ENCODE assay signal across 27 mouse cellular contexts in the genomic region with DNA sequence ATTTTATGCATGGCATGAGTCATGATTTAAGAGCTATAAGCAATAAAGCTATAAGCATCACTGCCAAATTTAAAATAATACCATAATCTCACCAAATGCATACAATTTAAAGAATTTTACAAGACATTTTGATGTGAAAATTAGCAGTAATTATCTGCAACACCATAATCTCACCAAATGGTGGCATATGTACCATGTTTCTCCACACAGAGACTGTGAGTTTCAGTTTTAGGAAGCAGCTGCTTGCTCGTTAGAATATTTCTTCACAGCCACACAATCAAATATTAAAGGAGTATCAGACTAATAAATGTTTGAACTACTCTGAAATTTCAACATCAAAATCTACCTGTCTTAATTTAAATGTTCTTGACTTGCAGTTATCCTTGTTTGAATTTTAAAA.
A peak's percentile ranks its signal among the peaks of the same experiment; 100 is the strongest.
DNase-seq lines count a peak whose midpoint lies in the region; ATAC-seq and TF ChIP-seq lines count a peak whose summit lies in the region.
"Had no signal": no experiment of that assay in that cellular context is flagged by ENCODE, and none has a peak within 500 bp of the region (broad histone marks: within the 10 kb centered on the region; RNA-seq: fewer than 3 reads in every experiment).

No protein-coding gene starts in this region.

- peak; percentile 63 for TF ChIP-seq CTCF in hindbrain, postnatal 0 days (IDR thresholded peaks at IDR 0.05; ENCODE audit: low read depth)
- TF ChIP-seq CTCF in stomach, postnatal 0 days (IDR thresholded peaks at IDR 0.05; ENCODE audit: low read depth) = peak; percentile 44

- WGBS in forebrain, embryonic 13.5 days = 41% methylated on average over 1 of the region's 1 CpGs
- WGBS in forebrain, embryonic 15.5 days = 19% methylated on average over 1 of the region's 1 CpGs
- WGBS in hindbrain, postnatal 0 days = 17% methylated on average over 1 of the region's 1 CpGs
- 70% methylated on average over 1 of the region's 1 CpGs for WGBS in hindbrain, embryonic 12.5 days
- WGBS in midbrain, embryonic 14.5 days = 52% methylated on average over 1 of the region's 1 CpGs
- WGBS in midbrain, embryonic 11.5 days = 75% methylated on average over 1 of the region's 1 CpGs
- 33% methylated on average over 1 of the region's 1 CpGs for WGBS in stomach, postnatal 0 days

- H3K4me2 ChIP-seq in forebrain, embryonic 13.5 days = no peak overlapping the region
- no peak overlapping the region for H3K4me2 ChIP-seq in forebrain, embryonic 15.5 days (replicated peaks)
- H3K4me2 ChIP-seq in hindbrain, postnatal 0 days (ENCODE audit: low read depth, low read length) = no peak overlapping the region
- no peak overlapping the region for H3K4me2 ChIP-seq in hindbrain, embryonic 12.5 days (replicated peaks)
- H3K4me2 ChIP-seq in midbrain, embryonic 14.5 days (ENCODE audit: low read length) = no peak overlapping the region
- no peak overlapping the region for H3K4me2 ChIP-seq in midbrain, embryonic 11.5 days
- H3K4me2 ChIP-seq in stomach, postnatal 0 days (replicated peaks; ENCODE audit: low read depth) = no peak overlapping the region
- H3K4me2 ChIP-seq: limb, embryonic 12.5 days; liver, embryonic 15.5 days; lung, embryonic 14.5 days; neural tube, embryonic 13.5 days had no signal

- DNase-seq in hindbrain, postnatal 0 days (ENCODE audit: low spot score) = peak; percentile 67
- DNase-seq in midbrain, embryonic 14.5 days = peak; percentile 54
- no peak for DNase-seq in midbrain, embryonic 11.5 days (ENCODE audit: low spot score, missing footprints)
- DNase-seq in stomach, postnatal 0 days (ENCODE audit: low spot score) = no peak
- no peak for DNase-seq in cerebellum, postnatal 4 days (ENCODE audit: low spot score in 2 of 2)
- DNase-seq: adrenal gland, postnatal 10 days; cerebellum, adult 18-20 months; gastrocnemius, postnatal 14 days; heart, postnatal 14 days; kidney, adult 18-20 months; kidney, postnatal 4 days; layer of hippocampus, adult 9-11 months; lung, embryonic 14.5 days; lung, postnatal 14 days; right cerebral cortex, postnatal 14 days; thymus, adult 2 months; thymus, postnatal 4 days had no signal

- H3K9me3 ChIP-seq in forebrain, embryonic 13.5 days (replicated peaks) = no peaks in the 10 kb centered on the region
- H3K9me3 ChIP-seq in forebrain, embryonic 15.5 days = no peaks in the 10 kb centered on the region
- H3K9me3 ChIP-seq in hindbrain, postnatal 0 days (ENCODE audit: low read length) = no peaks in the 10 kb centered on the region
- H3K9me3 ChIP-seq in hindbrain, embryonic 12.5 days (replicated peaks) = no peaks in the 10 kb centered on the region
- no peaks in the 10 kb centered on the region for H3K9me3 ChIP-seq in midbrain, embryonic 14.5 days (ENCODE audit: control insufficient read depth, low read length)
- no peaks in the 10 kb centered on the region for H3K9me3 ChIP-seq in midbrain, embryonic 11.5 days (ENCODE audit: control insufficient read depth, low read length)
- no peaks in the 10 kb centered on the region for H3K9me3 ChIP-seq in stomach, postnatal 0 days (ENCODE audit: control insufficient read depth, low read length)
- H3K9me3 ChIP-seq: hindbrain, embryonic 10.5 days; limb, embryonic 12.5 days; liver, embryonic 15.5 days; neural tube, embryonic 13.5 days had no signal

- H3K4me1 ChIP-seq in forebrain, embryonic 13.5 days = peaks cover 6% of the 10 kb centered on the region
- no peaks in the 10 kb centered on the region for H3K4me1 ChIP-seq in forebrain, embryonic 15.5 days
- H3K4me1 ChIP-seq in hindbrain, postnatal 0 days (ENCODE audit: insufficient read depth, low read length) = no peaks in the 10 kb centered on the region
- 0 out of 2 replicates have a peak, but pooled peaks cover 2% of the 10 kb centered on the region for H3K4me1 ChIP-seq in hindbrain, embryonic 12.5 days
- no peaks in the 10 kb centered on the region for H3K4me1 ChIP-seq in midbrain, embryonic 14.5 days (ENCODE audit: control insufficient read depth, insufficient read depth, low read length)
- H3K4me1 ChIP-seq in midbrain, embryonic 11.5 days (ENCODE audit: control insufficient read depth, insufficient read depth, low read length) = no peaks in the 10 kb centered on the region
- no peaks in the 10 kb centered on the region for H3K4me1 ChIP-seq in stomach, postnatal 0 days (replicated peaks; ENCODE audit: control insufficient read depth, insufficient read depth)
- H3K4me1 ChIP-seq: hindbrain, embryonic 10.5 days; limb, embryonic 12.5 days; liver, embryonic 15.5 days had no signal

- peak; percentile 51; the same call in 1 of the 2 replicates for ATAC-seq in forebrain, embryonic 13.5 days
- no peak for ATAC-seq in forebrain, embryonic 15.5 days (replicated peaks)
- ATAC-seq in hindbrain, postnatal 0 days = no peak
- no peak for ATAC-seq in hindbrain, embryonic 12.5 days (ENCODE audit: low FRiP score)
- ATAC-seq in midbrain, embryonic 14.5 days (ENCODE audit: low FRiP score, low TSS enrichment) = no peak
- no peak for ATAC-seq in midbrain, embryonic 11.5 days (ENCODE audit: low FRiP score)
- ATAC-seq in stomach, postnatal 0 days (ENCODE audit: low FRiP score, low TSS enrichment) = no peak
- ATAC-seq: forebrain, embryonic 16.5 days; Patski had no signal

- H3K9ac ChIP-seq in forebrain, embryonic 13.5 days = no peak overlapping the region
- no peak overlapping the region for H3K9ac ChIP-seq in forebrain, embryonic 15.5 days (replicated peaks)
- no peak overlapping the region for H3K9ac ChIP-seq in hindbrain, postnatal 0 days (replicated peaks; ENCODE audit: low read length)
- no peak overlapping the region for H3K9ac ChIP-seq in hindbrain, embryonic 12.5 days
- H3K9ac ChIP-seq in midbrain, embryonic 14.5 days (replicated peaks; ENCODE audit: low read length) = no peak overlapping the region
- H3K9ac ChIP-seq in midbrain, embryonic 11.5 days (ENCODE audit: low read length) = no peak overlapping the region
- no peak overlapping the region for H3K9ac ChIP-seq in stomach, postnatal 0 days (ENCODE audit: low read length)
- H3K9ac ChIP-seq: limb, embryonic 12.5 days; liver, embryonic 15.5 days; lung, embryonic 14.5 days; neural tube, embryonic 13.5 days had no signal

- TF ChIP-seq EP300 in stomach, postnatal 0 days (optimal IDR thresholded peaks at IDR 0.05) = no peak

- H3K27ac ChIP-seq in forebrain, embryonic 13.5 days = no peak overlapping the region
- no peak overlapping the region for H3K27ac ChIP-seq in forebrain, embryonic 15.5 days (replicated peaks)
- H3K27ac ChIP-seq in hindbrain, postnatal 0 days = no peak overlapping the region
- no peak overlapping the region for H3K27ac ChIP-seq in hindbrain, embryonic 12.5 days
- no peak overlapping the region for H3K27ac ChIP-seq in midbrain, embryonic 14.5 days (replicated peaks; ENCODE audit: low read depth, low read length)
- no peak overlapping the region for H3K27ac ChIP-seq in midbrain, embryonic 11.5 days (ENCODE audit: low read depth, low read length)
- H3K27ac ChIP-seq in stomach, postnatal 0 days (replicated peaks) = no peak overlapping the region
- H3K27ac ChIP-seq: hindbrain, embryonic 10.5 days; limb, embryonic 12.5 days; liver, embryonic 15.5 days; neural tube, embryonic 13.5 days had no signal

- no peaks in the 10 kb centered on the region for H3K27me3 ChIP-seq in forebrain, embryonic 13.5 days
- no peaks in the 10 kb centered on the region for H3K27me3 ChIP-seq in forebrain, embryonic 15.5 days
- H3K27me3 ChIP-seq in hindbrain, postnatal 0 days (ENCODE audit: insufficient read depth, low read length) = no peaks in the 10 kb centered on the region
- no peaks in the 10 kb centered on the region for H3K27me3 ChIP-seq in hindbrain, embryonic 12.5 days
- no peaks in the 10 kb centered on the region for H3K27me3 ChIP-seq in midbrain, embryonic 14.5 days (ENCODE audit: control insufficient read depth, insufficient read depth, low read length)
- no peaks in the 10 kb centered on the region for H3K27me3 ChIP-seq in midbrain, embryonic 11.5 days (ENCODE audit: control insufficient read depth, insufficient read depth, low read length)
- no peaks in the 10 kb centered on the region for H3K27me3 ChIP-seq in stomach, postnatal 0 days (ENCODE audit: control insufficient read depth, insufficient read depth, low read length)
- H3K27me3 ChIP-seq: limb, embryonic 12.5 days; liver, embryonic 15.5 days; neural tube, embryonic 13.5 days had no signal

- H3K4me3 ChIP-seq in forebrain, embryonic 13.5 days = no peak overlapping the region
- H3K4me3 ChIP-seq in forebrain, embryonic 15.5 days = no peak overlapping the region
- no peak overlapping the region for H3K4me3 ChIP-seq in hindbrain, postnatal 0 days (ENCODE audit: low read length)
- no peak overlapping the region for H3K4me3 ChIP-seq in hindbrain, embryonic 12.5 days
- no peak overlapping the region for H3K4me3 ChIP-seq in midbrain, embryonic 14.5 days (replicated peaks; ENCODE audit: low read depth, low read length)
- H3K4me3 ChIP-seq in midbrain, embryonic 11.5 days (ENCODE audit: low read depth, low read length) = no peak overlapping the region
- no peak overlapping the region for H3K4me3 ChIP-seq in stomach, postnatal 0 days (ENCODE audit: low read depth, low read length)
- H3K4me3 ChIP-seq: erythroblast, embryonic 14.5 days; hindbrain, embryonic 10.5 days; limb, embryonic 12.5 days; liver, embryonic 15.5 days; neural tube, embryonic 13.5 days had no signal

- H3K36me3 ChIP-seq in forebrain, embryonic 13.5 days (ENCODE audit: poor library complexity, severe bottlenecking) = no peaks in the 10 kb centered on the region
- no peaks in the 10 kb centered on the region for H3K36me3 ChIP-seq in forebrain, embryonic 15.5 days
- no peaks in the 10 kb centered on the region for H3K36me3 ChIP-seq in hindbrain, postnatal 0 days (ENCODE audit: insufficient read depth, low read length)
- no peaks in the 10 kb centered on the region for H3K36me3 ChIP-seq in hindbrain, embryonic 12.5 days
- H3K36me3 ChIP-seq in midbrain, embryonic 14.5 days (ENCODE audit: control insufficient read depth, insufficient read depth, low read length) = no peaks in the 10 kb centered on the region
- no peaks in the 10 kb centered on the region for H3K36me3 ChIP-seq in midbrain, embryonic 11.5 days (ENCODE audit: control insufficient read depth, insufficient read depth, low read length)
- no peaks in the 10 kb centered on the region for H3K36me3 ChIP-seq in stomach, postnatal 0 days (ENCODE audit: control insufficient read depth, insufficient read depth, low read length)
- H3K36me3 ChIP-seq: hindbrain, embryonic 10.5 days; limb, embryonic 12.5 days; liver, embryonic 15.5 days; neural tube, embryonic 13.5 days had no signal

Comparison
In these comparisons a context has a peak if more than half of its experiments do, and no peak if none do; other contexts are left out.
1. DNase-seq: peak in hindbrain, postnatal 0 days (single experiment) and midbrain, embryonic 14.5 days (single experiment); none in midbrain, embryonic 11.5 days (single experiment), stomach, postnatal 0 days (single experiment) and cerebellum, postnatal 4 days (0 of 2).